Mouse (Mus musculus) liver, embryonic 15.5 days (tissue): ENCODE data around the gene Grk5. TPM values are rescaled to one million over a fixed set of nuclear protein-coding genes. Genes with fewer than 3 reads are reported as not detected.

Experiments used
- ATAC-seq: fragments of 200-750 bp; cut with Nextera tagmentation; 2 replicates; pipeline ENCODE4 v1.8.0; 2017; ENCODE audit warnings: moderate number of reproducible peaks, mild to moderate bottlenecking, moderate library complexity; ENCODE audit not compliant: insufficient read depth
- H3K27ac ChIP-seq: fragments of 300-500 bp; sonication (generic); replicated peaks from 2 replicates; pipeline ENCODE4 v1.5.1; 2015; ENCODE audit warnings: mild to moderate bottlenecking, inconsistent platforms
- H3K27me3 ChIP-seq: fragments of 300-500 bp; sonication (generic); 2 replicates; pipeline ENCODE4 v1.6.1; 2015; ENCODE audit warnings: mild to moderate bottlenecking, inconsistent platforms
- H3K36me3 ChIP-seq: fragments of 300-500 bp; sonication (generic); replicated peaks from 2 replicates; pipeline ENCODE4 v1.6.1; 2015; ENCODE audit warnings: moderate library complexity, mild to moderate bottlenecking, inconsistent platforms
- H3K4me1 ChIP-seq: fragments of 300-500 bp; sonication (generic); replicated peaks from 2 replicates; pipeline ENCODE4 v1.6.1; 2015; ENCODE audit warnings: inconsistent platforms
- H3K4me2 ChIP-seq: fragments of 300-500 bp; sonication (generic); 2 replicates; pipeline ENCODE4 v1.6.1; 2015; ENCODE audit warnings: moderate library complexity, mild to moderate bottlenecking, inconsistent platforms
- H3K4me3 ChIP-seq: fragments of 300-500 bp; sonication (generic); replicated peaks from 2 replicates; pipeline ENCODE4 v1.5.1; 2015; ENCODE audit warnings: mild to moderate bottlenecking, inconsistent platforms
- H3K9ac ChIP-seq: fragments of 300-500 bp; sonication (generic); 2 replicates; pipeline ENCODE4 v1.6.1; 2015; ENCODE audit warnings: moderate library complexity, mild to moderate bottlenecking, inconsistent platforms
- H3K9me3 ChIP-seq: fragments of 300-500 bp; sonication (generic); replicated peaks from 2 replicates; pipeline ENCODE4 v1.6.1; 2016; ENCODE audit warnings: inconsistent platforms
- WGBS: fragments of 180-500 bp; shearing (Covaris S2); methylation state at CpG from one replicate; pipeline ENCODE4 v1.1.7; 2015; ENCODE audit warnings: mixed read lengths; ENCODE audit not compliant: insufficient replicate concordance; 5-methylcytosine and 5-hydroxymethylcytosine counted together
- polyA plus RNA-seq: library from polyadenylated mRNA; unstranded; fragments of >200 nt; fragmentation: Nextera tagmentation; extraction: Ambion mirVana; gene quantifications from 2 replicates; pipeline ENCODE4 v1.2.1, GENCODE M21; 2015

Grk5 gene
- polyA plus RNA-seq, 1 experiment from 2014 or later: 0.41 TPM

GRCm38 (mm10) chr19:60887637-60888036, 1.9 kb upstream of the Grk5 start:
- Histone ChIP-seq H3K4me1 (peaks cover 55% of the 10 kb centered on the region), H3K27me3 (peaks cover 15% of the 10 kb centered on the region; the same call in 1 of the 2 replicates), H3K4me3 (no peak overlapping the region), H3K9me3 (no peaks in the 10 kb centered on the region), H3K27ac (peak overlapping the region; percentile 97), H3K36me3 (no peaks in the 10 kb centered on the region), H3K4me2 (peak overlapping the region; percentile 31), H3K9ac (no peak overlapping the region)
- no peak for ATAC-seq
- 18% methylated on average over 2 of the region's 2 CpGs for WGBS

GRCm38 (mm10) chr19:60889101-60889713, 342 bp upstream of the Grk5 start:
- peak; percentile 16; the same call in 1 of the 2 replicates for ATAC-seq
- peak overlapping the region; percentile 97 for H3K4me3 ChIP-seq
- no peaks in the 10 kb centered on the region for H3K9me3 ChIP-seq
- peak overlapping the region; percentile 96 for H3K4me2 ChIP-seq
- 5% methylated on average over 17 of the region's 17 CpGs for WGBS
- peaks cover 55% of the 10 kb centered on the region for H3K4me1 ChIP-seq
- H3K9ac ChIP-seq: peak overlapping the region; percentile 98
- peaks cover 15% of the 10 kb centered on the region; the same call in 1 of the 2 replicates for H3K27me3 ChIP-seq
- H3K36me3 ChIP-seq: no peaks in the 10 kb centered on the region
- peak overlapping the region; percentile 97 for H3K27ac ChIP-seq

GRCm38 (mm10) chr19:60890391-60891122, 1.0 kb downstream of the Grk5 start:
- H3K4me1 ChIP-seq: peaks cover 49% of the 10 kb centered on the region
- H3K4me2 ChIP-seq: peak overlapping the region; percentile 96
- under 1% methylated on average over 41 of the region's 41 CpGs for WGBS
- peak overlapping the region; percentile 98 for H3K9ac ChIP-seq
- H3K36me3 ChIP-seq: no peaks in the 10 kb centered on the region
- H3K9me3 ChIP-seq: no peaks in the 10 kb centered on the region
- H3K27ac ChIP-seq: peak overlapping the region; percentile 97
- peak; percentile 20 for ATAC-seq
- peak overlapping the region; percentile 97 for H3K4me3 ChIP-seq
- H3K27me3 ChIP-seq: peaks cover 17% of the 10 kb centered on the region; the same call in 1 of the 2 replicates

GRCm38 (mm10) chr19:60891123-60891470, 1.5 kb downstream of the Grk5 start:
- no peak overlapping the region for H3K27ac ChIP-seq
- no peaks in the 10 kb centered on the region for H3K36me3 ChIP-seq
- no peak for ATAC-seq
- H3K4me3 ChIP-seq: peak overlapping the region; percentile 97
- H3K27me3 ChIP-seq: peaks cover 17% of the 10 kb centered on the region; the same call in 1 of the 2 replicates
- no peaks in the 10 kb centered on the region for H3K9me3 ChIP-seq
- peaks cover 49% of the 10 kb centered on the region for H3K4me1 ChIP-seq
- WGBS: 11% methylated on average over 5 of the region's 5 CpGs
- H3K9ac ChIP-seq: peak overlapping the region; percentile 98; the same call in 1 of the 2 replicates
- H3K4me2 ChIP-seq: peak overlapping the region; percentile 96

GRCm38 (mm10) chr19:60891934-60892547, 2.5 kb downstream of the Grk5 start:
- H3K27ac ChIP-seq: no peak overlapping the region
- peaks cover 42% of the 10 kb centered on the region for H3K4me1 ChIP-seq
- no peaks in the 10 kb centered on the region for H3K36me3 ChIP-seq
- WGBS: 24% methylated on average over 1 of the region's 1 CpGs
- no peak overlapping the region for H3K9ac ChIP-seq
- no peak for ATAC-seq
- H3K27me3 ChIP-seq: peaks cover 17% of the 10 kb centered on the region; the same call in 1 of the 2 replicates
- peak overlapping the region; percentile 96 for H3K4me2 ChIP-seq
- 0 out of 2 replicates have a peak overlapping the region, but pooled peaks have one; percentile 1 for H3K4me3 ChIP-seq
- no peaks in the 10 kb centered on the region for H3K9me3 ChIP-seq

- H3K4me1 ChIP-seq: peaks cover 17% of the 10 kb centered on the region
- H3K27ac ChIP-seq: no peak overlapping the region
- H3K4me3 ChIP-seq: no peak overlapping the region
- WGBS: 33% methylated on average over 3 of the region's 3 CpGs
- ATAC-seq: no peak
- no peaks in the 10 kb centered on the region for H3K9me3 ChIP-seq
- no peaks in the 10 kb centered on the region for H3K36me3 ChIP-seq
- no peak overlapping the region for H3K4me2 ChIP-seq
- no peak overlapping the region for H3K9ac ChIP-seq
- H3K27me3 ChIP-seq: peaks cover 17% of the 10 kb centered on the region; the same call in 1 of the 2 replicates
Observed at GRCm38 (mm10) chr19:60895251-60895880, 5.8 kb downstream of the Grk5 start.

GRCm38 (mm10) chr19:60903139-60903538, 13.6 kb downstream of the Grk5 start:
- Histone ChIP-seq H3K9me3 (no peaks in the 10 kb centered on the region), H3K4me2 (no peak overlapping the region), H3K4me3 (no peak overlapping the region), H3K9ac (no peak overlapping the region), H3K36me3 (no peaks in the 10 kb centered on the region), H3K27ac (no peak overlapping the region), H3K4me1 (no peaks in the 10 kb centered on the region), H3K27me3 (no peaks in the 10 kb centered on the region)
- no peak for ATAC-seq
- WGBS: 63% methylated on average over 1 of the region's 1 CpGs

- Histone ChIP-seq H3K36me3 (no peaks in the 10 kb centered on the region), H3K27ac (no peak overlapping the region), H3K4me1 (no peaks in the 10 kb centered on the region), H3K4me3 (no peak overlapping the region), H3K9me3 (no peaks in the 10 kb centered on the region), H3K4me2 (no peak overlapping the region), H3K27me3 (no peaks in the 10 kb centered on the region), H3K9ac (no peak overlapping the region)
- no peak for ATAC-seq
- WGBS: 45% methylated on average over 1 of the region's 1 CpGs
Observed at GRCm38 (mm10) chr19:60903971-60904370, 14.4 kb downstream of the Grk5 start.

GRCm38 (mm10) chr19:60905477-60905876, 15.9 kb downstream of the Grk5 start:
- no peak overlapping the region for H3K27ac ChIP-seq
- H3K9me3 ChIP-seq: no peaks in the 10 kb centered on the region
- H3K36me3 ChIP-seq: no peaks in the 10 kb centered on the region
- WGBS: 74% methylated on average over 5 of the region's 5 CpGs
- no peak overlapping the region for H3K4me3 ChIP-seq
- no peak for ATAC-seq
- H3K9ac ChIP-seq: no peak overlapping the region
- no peaks in the 10 kb centered on the region for H3K4me1 ChIP-seq
- H3K4me2 ChIP-seq: no peak overlapping the region
- H3K27me3 ChIP-seq: no peaks in the 10 kb centered on the region

GRCm38 (mm10) chr19:60910304-60910703, 20.8 kb downstream of the Grk5 start:
- H3K4me3 ChIP-seq: no peak overlapping the region
- no peaks in the 10 kb centered on the region for H3K36me3 ChIP-seq
- no peak overlapping the region for H3K27ac ChIP-seq
- no peak overlapping the region for H3K4me2 ChIP-seq
- no peak for ATAC-seq
- no peaks in the 10 kb centered on the region for H3K27me3 ChIP-seq
- no peaks in the 10 kb centered on the region for H3K9me3 ChIP-seq
- no peaks in the 10 kb centered on the region for H3K4me1 ChIP-seq
- H3K9ac ChIP-seq: no peak overlapping the region

GRCm38 (mm10) chr19:60911653-60912052, 22.1 kb downstream of the Grk5 start:
- Histone ChIP-seq H3K9me3 (no peaks in the 10 kb centered on the region), H3K4me1 (no peaks in the 10 kb centered on the region), H3K27ac (no peak overlapping the region), H3K4me3 (no peak overlapping the region), H3K4me2 (no peak overlapping the region), H3K27me3 (no peaks in the 10 kb centered on the region), H3K36me3 (no peaks in the 10 kb centered on the region), H3K9ac (no peak overlapping the region)
- 45% methylated on average over 2 of the region's 2 CpGs for WGBS
- ATAC-seq: no peak
